Mouse (Mus musculus) erythroblast, embryonic 14.5 days (primary cell): ENCODE results near the gene Ticrr.

Experiments used
- GATA1 ChIP-seq: IDR thresholded peaks from 2 replicates; pipeline ENCODE4 v1.6.1; 2012; ENCODE audit warnings: low read length, inconsistent platforms, mixed read lengths
- TAL1 ChIP-seq: IDR thresholded peaks from 3 replicates; pipeline ENCODE4 v1.6.1; 2012; ENCODE audit warnings: low read length, inconsistent platforms, mixed read lengths

GRCm38 (mm10) chr7:79702755-79703154 lies 42.8 kb downstream of the Ticrr start:
- no peak for TF ChIP-seq GATA1
- no peak for TF ChIP-seq TAL1
